Comparison of ENCODE assay signal across 19 mouse cellular contexts in genomic region chr17:25409621-25410020, GRCm38 (mm10). TPM values are rescaled to one million over a fixed set of nuclear protein-coding genes. Genes with fewer than 3 reads are reported as not detected.
A peak's percentile ranks its signal among the peaks of the same experiment; 100 is the strongest.
DNase-seq lines count a peak whose midpoint lies in the region; ATAC-seq and TF ChIP-seq lines count a peak whose summit lies in the region.
"Had no signal": no experiment of that assay in that cellular context is flagged by ENCODE, and none has a peak within 500 bp of the region (broad histone marks: within the 10 kb centered on the region; RNA-seq: fewer than 3 reads in every experiment).

No protein-coding gene starts in this region.

- no peak for DNase-seq in forebrain, embryonic 10.5 days (ENCODE audit: extremely low spot score, low spot score)
- DNase-seq in hindbrain, postnatal 0 days (ENCODE audit: low spot score): no peak
- DNase-seq in forebrain, postnatal 0 days: no peak
- no peak for DNase-seq in lung, postnatal 36 days
- DNase-seq in kidney, postnatal 10 days: no peak
- DNase-seq: gastrocnemius, postnatal 14 days; kidney, postnatal 14 days; layer of hippocampus, postnatal 36 days; spleen, adult 18-20 months had no signal

- TF ChIP-seq CTCF in hindbrain, postnatal 0 days (IDR thresholded peaks at IDR 0.05; ENCODE audit: low read depth): no peak
- no peak for TF ChIP-seq CTCF in forebrain, postnatal 0 days (IDR thresholded peaks at IDR 0.05; ENCODE audit: low read depth)

- peaks cover 56% of the 10 kb centered on the region for H3K27me3 ChIP-seq in forebrain, embryonic 13.5 days
- H3K27me3 ChIP-seq in forebrain, embryonic 10.5 days (ENCODE audit: poor library complexity, severe bottlenecking): peaks cover 87% of the 10 kb centered on the region
- no peaks in the 10 kb centered on the region; the same call in 1 of the 2 replicates for H3K27me3 ChIP-seq in hindbrain, embryonic 12.5 days
- no peaks in the 10 kb centered on the region for H3K27me3 ChIP-seq in hindbrain, postnatal 0 days (ENCODE audit: insufficient read depth, low read length)
- H3K27me3 ChIP-seq in forebrain, postnatal 0 days (ENCODE audit: insufficient read depth, low read length): no peaks in the 10 kb centered on the region
- no peaks in the 10 kb centered on the region for H3K27me3 ChIP-seq in neural tube, embryonic 14.5 days (ENCODE audit: control insufficient read depth, insufficient read depth, low read length)
- H3K27me3 ChIP-seq: lung, embryonic 15.5 days had no signal

- H3K4me1 ChIP-seq in forebrain, embryonic 13.5 days: peaks cover 65% of the 10 kb centered on the region
- H3K4me1 ChIP-seq in forebrain, embryonic 10.5 days: peaks cover 68% of the 10 kb centered on the region
- H3K4me1 ChIP-seq in hindbrain, embryonic 12.5 days: peaks cover 68% of the 10 kb centered on the region
- H3K4me1 ChIP-seq in hindbrain, postnatal 0 days (ENCODE audit: insufficient read depth, low read length): peaks cover 45% of the 10 kb centered on the region
- peaks cover 39% of the 10 kb centered on the region for H3K4me1 ChIP-seq in forebrain, postnatal 0 days (ENCODE audit: insufficient read depth)
- peaks cover 45% of the 10 kb centered on the region for H3K4me1 ChIP-seq in neural tube, embryonic 14.5 days (ENCODE audit: control insufficient read depth, insufficient read depth, low read length)

- H3K27ac ChIP-seq in forebrain, embryonic 13.5 days: peak overlapping the region; percentile 14
- H3K27ac ChIP-seq in forebrain, embryonic 10.5 days: no peak overlapping the region
- 0 out of 2 replicates have a peak overlapping the region, but pooled peaks have one; percentile 12 for H3K27ac ChIP-seq in hindbrain, embryonic 12.5 days
- no peak overlapping the region for H3K27ac ChIP-seq in hindbrain, postnatal 0 days
- H3K27ac ChIP-seq in forebrain, postnatal 0 days (ENCODE audit: low read depth, low read length): 0 out of 2 replicates have a peak overlapping the region, but pooled peaks have one; percentile 15
- H3K27ac ChIP-seq in neural tube, embryonic 14.5 days (ENCODE audit: low read depth, low read length): peak overlapping the region; percentile 60
- H3K27ac ChIP-seq: lung, embryonic 15.5 days had no signal

- H3K36me3 ChIP-seq in forebrain, embryonic 13.5 days (ENCODE audit: poor library complexity, severe bottlenecking): no peaks in the 10 kb centered on the region
- H3K36me3 ChIP-seq in forebrain, embryonic 10.5 days (replicated peaks): no peaks in the 10 kb centered on the region
- H3K36me3 ChIP-seq in hindbrain, embryonic 12.5 days: no peaks in the 10 kb centered on the region
- H3K36me3 ChIP-seq in hindbrain, postnatal 0 days (ENCODE audit: insufficient read depth, low read length): no peaks in the 10 kb centered on the region
- H3K36me3 ChIP-seq in forebrain, postnatal 0 days (ENCODE audit: insufficient read depth): no peaks in the 10 kb centered on the region
- no peaks in the 10 kb centered on the region for H3K36me3 ChIP-seq in neural tube, embryonic 14.5 days (ENCODE audit: control insufficient read depth, insufficient read depth, low read length)
- H3K36me3 ChIP-seq: lung, embryonic 15.5 days had no signal

- WGBS in forebrain, embryonic 13.5 days: 41% methylated on average over 7 of the region's 7 CpGs
- 65% methylated on average over 7 of the region's 7 CpGs for WGBS in forebrain, embryonic 10.5 days
- 70% methylated on average over 7 of the region's 7 CpGs for WGBS in hindbrain, embryonic 12.5 days
- WGBS in hindbrain, postnatal 0 days: 43% methylated on average over 7 of the region's 7 CpGs
- WGBS in forebrain, postnatal 0 days: 33% methylated on average over 7 of the region's 7 CpGs
- WGBS in neural tube, embryonic 14.5 days: 55% methylated on average over 7 of the region's 7 CpGs

- H3K4me2 ChIP-seq in forebrain, embryonic 13.5 days: no peak overlapping the region
- no peak overlapping the region for H3K4me2 ChIP-seq in hindbrain, embryonic 12.5 days (replicated peaks)
- H3K4me2 ChIP-seq in hindbrain, postnatal 0 days (ENCODE audit: low read depth, low read length): no peak overlapping the region
- H3K4me2 ChIP-seq in forebrain, postnatal 0 days (ENCODE audit: low read depth): no peak overlapping the region
- no peak overlapping the region for H3K4me2 ChIP-seq in neural tube, embryonic 14.5 days (ENCODE audit: low read depth, low read length)
- H3K4me2 ChIP-seq: lung, embryonic 15.5 days had no signal

- no peak overlapping the region for H3K4me3 ChIP-seq in forebrain, embryonic 13.5 days
- H3K4me3 ChIP-seq in forebrain, embryonic 10.5 days: no peak overlapping the region
- H3K4me3 ChIP-seq in hindbrain, embryonic 12.5 days: no peak overlapping the region
- H3K4me3 ChIP-seq in hindbrain, postnatal 0 days (ENCODE audit: low read length): no peak overlapping the region
- no peak overlapping the region for H3K4me3 ChIP-seq in forebrain, postnatal 0 days (ENCODE audit: low read depth, low read length)
- H3K4me3 ChIP-seq in neural tube, embryonic 14.5 days (ENCODE audit: low read depth, low read length): no peak overlapping the region
- H3K4me3 ChIP-seq: lung, embryonic 15.5 days; megakaryocyte, embryonic 14.5 days had no signal

- no peak for ATAC-seq in forebrain, embryonic 13.5 days
- no peak for ATAC-seq in hindbrain, embryonic 12.5 days (ENCODE audit: low FRiP score)
- no peak for ATAC-seq in hindbrain, postnatal 0 days
- ATAC-seq in forebrain, postnatal 0 days: no peak
- no peak for ATAC-seq in neural tube, embryonic 14.5 days (ENCODE audit: low read depth)

- H3K9ac ChIP-seq in forebrain, embryonic 13.5 days: no peak overlapping the region
- no peak overlapping the region for H3K9ac ChIP-seq in hindbrain, embryonic 12.5 days
- no peak overlapping the region for H3K9ac ChIP-seq in hindbrain, postnatal 0 days (replicated peaks; ENCODE audit: low read length)
- H3K9ac ChIP-seq in forebrain, postnatal 0 days: no peak overlapping the region
- H3K9ac ChIP-seq in neural tube, embryonic 14.5 days (replicated peaks; ENCODE audit: low read depth, low read length): no peak overlapping the region
- H3K9ac ChIP-seq: lung, embryonic 15.5 days had no signal

- no peaks in the 10 kb centered on the region for H3K9me3 ChIP-seq in forebrain, embryonic 13.5 days (replicated peaks)
- no peaks in the 10 kb centered on the region for H3K9me3 ChIP-seq in forebrain, embryonic 10.5 days
- H3K9me3 ChIP-seq in hindbrain, embryonic 12.5 days (replicated peaks): no peaks in the 10 kb centered on the region
- H3K9me3 ChIP-seq in hindbrain, postnatal 0 days (ENCODE audit: low read length): no peaks in the 10 kb centered on the region
- no peaks in the 10 kb centered on the region for H3K9me3 ChIP-seq in forebrain, postnatal 0 days (ENCODE audit: low read length)
- H3K9me3 ChIP-seq in neural tube, embryonic 14.5 days (ENCODE audit: control insufficient read depth, low read length): no peaks in the 10 kb centered on the region
- H3K9me3 ChIP-seq: lung, embryonic 15.5 days; megakaryocyte, embryonic 14.5 days had no signal

RNA-seq across cellular contexts. Expression of gene Cacna1h, which starts 24.0 kb away (rescaled TPM):
- polyA plus RNA-seq in forebrain, embryonic 13.5 days (2015; fragmentation: Nextera tagmentation; extraction: Ambion mirVana): 7.9 and 9.1 TPM in 2 replicates
- 1.7 and 2.2 TPM in 2 replicates for polyA plus RNA-seq in forebrain, embryonic 10.5 days (2016; fragmentation: Nextera tagmentation; extraction: Ambion mirVana)
- polyA plus RNA-seq in hindbrain, embryonic 12.5 days (2016; fragmentation: Nextera tagmentation; extraction: Ambion mirVana): 12.5 and 12.7 TPM in 2 replicates
- total RNA-seq in hindbrain, postnatal 0 days (2014; rRNA removed): 82.1 and 111 TPM in 2 replicates
- polyA plus RNA-seq in hindbrain, postnatal 0 days (2015; fragmentation: Nextera tagmentation; extraction: Ambion mirVana): 4.8 and 5.7 TPM in 2 replicates
- 101 and 149 TPM in 2 replicates for total RNA-seq in forebrain, postnatal 0 days (2014; rRNA removed)
- 6.2 and 8.1 TPM in 2 replicates for polyA plus RNA-seq in forebrain, postnatal 0 days (2015; fragmentation: Nextera tagmentation; extraction: Ambion mirVana)
- polyA plus RNA-seq in neural tube, embryonic 14.5 days (2014; fragmentation: Nextera tagmentation; extraction: Ambion mirVana): 12.3 and 12.8 TPM in 2 replicates

RNA-seq across cellular contexts. Expression of gene Tpsg1, which starts 40.5 kb away (rescaled TPM):
- polyA plus RNA-seq in forebrain, embryonic 13.5 days (2015; fragmentation: Nextera tagmentation; extraction: Ambion mirVana): 0.66 and 1.0 TPM in 2 replicates
- polyA plus RNA-seq in forebrain, embryonic 10.5 days (2016; fragmentation: Nextera tagmentation; extraction: Ambion mirVana): not detected in 2 replicates
- 0.86 TPM in 1 of 2 replicates, not detected in the other for polyA plus RNA-seq in hindbrain, embryonic 12.5 days (2016; fragmentation: Nextera tagmentation; extraction: Ambion mirVana)
- 0.21 TPM in 1 of 2 replicates, not detected in the other for total RNA-seq in hindbrain, postnatal 0 days (2014; rRNA removed)
- 0.65 and 1.5 TPM in 2 replicates for polyA plus RNA-seq in hindbrain, postnatal 0 days (2015; fragmentation: Nextera tagmentation; extraction: Ambion mirVana)
- total RNA-seq in forebrain, postnatal 0 days (2014; rRNA removed): not detected in 2 replicates
- polyA plus RNA-seq in forebrain, postnatal 0 days (2015; fragmentation: Nextera tagmentation; extraction: Ambion mirVana): 0.92 and 1.2 TPM in 2 replicates
- polyA plus RNA-seq in neural tube, embryonic 14.5 days (2014; fragmentation: Nextera tagmentation; extraction: Ambion mirVana): 1.1 and 1.6 TPM in 2 replicates
- total RNA-seq: adrenal gland, postnatal 14 days; common myeloid progenitor, adult 5-6 weeks; gastrocnemius, postnatal 14 days; layer of hippocampus, postnatal 36 days had no signal
- polyA plus RNA-seq: testis, adult 2 months had no signal

RNA-seq across cellular contexts. Expression of gene Tpsb2, which starts 43.5 kb away (rescaled TPM):
- not detected in 2 replicates for polyA plus RNA-seq in forebrain, embryonic 13.5 days (2015; fragmentation: Nextera tagmentation; extraction: Ambion mirVana)
- not detected in 2 replicates for polyA plus RNA-seq in forebrain, embryonic 10.5 days (2016; fragmentation: Nextera tagmentation; extraction: Ambion mirVana)
- polyA plus RNA-seq in hindbrain, embryonic 12.5 days (2016; fragmentation: Nextera tagmentation; extraction: Ambion mirVana): not detected in 2 replicates
- total RNA-seq in hindbrain, postnatal 0 days (2014; rRNA removed): 0.21 TPM in 1 of 2 replicates, not detected in the other
- polyA plus RNA-seq in hindbrain, postnatal 0 days (2015; fragmentation: Nextera tagmentation; extraction: Ambion mirVana): 0.72 and 1.8 TPM in 2 replicates
- 0.33 and 1.4 TPM in 2 replicates for total RNA-seq in forebrain, postnatal 0 days (2014; rRNA removed)
- polyA plus RNA-seq in forebrain, postnatal 0 days (2015; fragmentation: Nextera tagmentation; extraction: Ambion mirVana): 3.8 and 4.2 TPM in 2 replicates
- polyA plus RNA-seq in neural tube, embryonic 14.5 days (2014; fragmentation: Nextera tagmentation; extraction: Ambion mirVana): not detected in 2 replicates
- total RNA-seq: common myeloid progenitor, adult 5-6 weeks had no signal
- polyA plus RNA-seq: limb, embryonic 11.5 days; neural tube, embryonic 11.5 days had no signal

RNA-seq across cellular contexts. Expression of gene Tekt4, which starts 44.8 kb away (rescaled TPM):
- 0.57 and 0.82 TPM in 2 replicates for polyA plus RNA-seq in forebrain, embryonic 13.5 days (2015; fragmentation: Nextera tagmentation; extraction: Ambion mirVana)
- 0.18 TPM in 1 of 2 replicates, not detected in the other for polyA plus RNA-seq in forebrain, embryonic 10.5 days (2016; fragmentation: Nextera tagmentation; extraction: Ambion mirVana)
- polyA plus RNA-seq in hindbrain, embryonic 12.5 days (2016; fragmentation: Nextera tagmentation; extraction: Ambion mirVana): 1.0 and 1.7 TPM in 2 replicates
- 5.7 and 7.4 TPM in 2 replicates for total RNA-seq in hindbrain, postnatal 0 days (2014; rRNA removed)
- polyA plus RNA-seq in hindbrain, postnatal 0 days (2015; fragmentation: Nextera tagmentation; extraction: Ambion mirVana): 2.3 and 3.2 TPM in 2 replicates
- 3.3 and 4.8 TPM in 2 replicates for total RNA-seq in forebrain, postnatal 0 days (2014; rRNA removed)
- polyA plus RNA-seq in forebrain, postnatal 0 days (2015; fragmentation: Nextera tagmentation; extraction: Ambion mirVana): 2.5 and 2.9 TPM in 2 replicates
- 0.83 and 0.98 TPM in 2 replicates for polyA plus RNA-seq in neural tube, embryonic 14.5 days (2014; fragmentation: Nextera tagmentation; extraction: Ambion mirVana)
- total RNA-seq: adrenal gland, postnatal 14 days; common myeloid progenitor, adult 5-6 weeks; gastrocnemius, postnatal 14 days had no signal
- polyA plus RNA-seq: limb, embryonic 11.5 days had no signal

Comparison
In these comparisons a context has a peak if more than half of its experiments do, and no peak if none do; other contexts are left out.
1. H3K27ac ChIP-seq: peak in forebrain, embryonic 13.5 days (single experiment), hindbrain, embryonic 12.5 days (single experiment), forebrain, postnatal 0 days (single experiment) and neural tube, embryonic 14.5 days (single experiment); none in forebrain, embryonic 10.5 days (single experiment) and hindbrain, postnatal 0 days (single experiment).